Mouse (Mus musculus): ENCODE data around the gene Tinf2.

GRCm38 (mm10) chr14:55628077-55628827 is 53.4 kb downstream of the Tinf2 start:
- TF ChIP-seq POLR2A (IDR thresholded peaks at IDR 0.05; ENCODE audit: extremely low read depth, insufficient read depth, low read length) (no peak), CTCF (IDR thresholded peaks at IDR 0.05; ENCODE audit: low read depth, low read length) (no peak)
